Mouse (Mus musculus) G1E (cell line): Measurements from ENCODE around the gene Fas. TPM values are rescaled to one million over a fixed set of nuclear protein-coding genes. Genes with fewer than 3 reads are reported as not detected.

ENCODE experiments used
- ATAC-seq: 2 replicates; pipeline ENCODE4 v1.8.0; 2016; ENCODE audit warnings: mild to moderate bottlenecking; ENCODE audit not compliant: insufficient number of reproducible peaks, poor library complexity, low FRiP score, severe bottlenecking; ENCODE audit errors: extremely low read depth
- DNase-seq: peaks from one replicate; pipeline ENCODE4 v3.0.0; 2012; ENCODE audit warnings: low spot score
- H3K27me3 ChIP-seq: 2 replicates; pipeline ENCODE4 v1.6.1; 2012; ENCODE audit warnings: mild to moderate bottlenecking, low read length, inconsistent platforms; ENCODE audit not compliant: insufficient read depth
- H3K36me3 ChIP-seq: replicated peaks from 2 replicates; pipeline ENCODE3; 2012; ENCODE audit warnings: mild to moderate bottlenecking, inconsistent platforms
- H3K4me1 ChIP-seq: 2 replicates; pipeline ENCODE4 v1.6.1; 2012; ENCODE audit warnings: low read depth, low read length, inconsistent platforms, mixed read lengths; ENCODE audit not compliant: insufficient read depth
- H3K4me3 ChIP-seq: 2 replicates; pipeline ENCODE4 v1.5.1; 2012; ENCODE audit warnings: low read depth, mild to moderate bottlenecking, inconsistent platforms, low read length, moderate library complexity, mixed read lengths
- H3K9me3 ChIP-seq: replicated peaks from 2 replicates; pipeline ENCODE4 v1.6.1; 2012; ENCODE audit warnings: inconsistent platforms
- CTCF ChIP-seq: IDR thresholded peaks from 2 replicates; pipeline ENCODE4 v1.5.1; 2012; ENCODE audit warnings: low read depth, low read length, inconsistent platforms, mixed read lengths
- GATA1 ChIP-seq: IDR thresholded peaks from 2 replicates; pipeline ENCODE4 v1.6.1; 2012; ENCODE audit warnings: borderline replicate concordance, low read length, inconsistent platforms, mixed read lengths
- GATA2 ChIP-seq: IDR thresholded peaks from 2 replicates; pipeline ENCODE4 v1.6.1; 2012; ENCODE audit warnings: low read depth, low read length, inconsistent platforms, borderline replicate concordance
- POLR2AphosphoS5 ChIP-seq: IDR thresholded peaks from 2 replicates; pipeline ENCODE4 v1.6.1; 2012; ENCODE audit warnings: low read depth, low read length, inconsistent platforms; ENCODE audit not compliant: insufficient replicate concordance
- TAL1 ChIP-seq: conservative IDR thresholded peaks from 2 replicates; pipeline ENCODE4 v1.6.1; 2012; ENCODE audit warnings: low read depth, low read length, inconsistent platforms, mixed read lengths
- polyA plus RNA-seq: library from polyadenylated mRNA; stranded (reverse); fragments of >175 nt; gene quantifications from 2 replicates; pipeline ENCODE4 v1.2.3, GENCODE M21; 2012
- total RNA-seq, 2 experiments: library from RNA; stranded (forward) in 1 of 2; stranded (reverse) in 1 of 2; fragments of 200-1000 nt in 1 of 2; fragments of >200 nt in 1 of 2; fragmentation: Nextera tagmentation in 1 of 2; gene quantifications; 2 replicates each; pipeline ENCODE4 v1.2.3; 2014 to 2017

Fas gene
- total and polyA plus RNA-seq, 3 experiments = not detected

GRCm38 (mm10) chr19:34362639-34363038 is 72.2 kb downstream of the Fas start:
- H3K4me1 ChIP-seq = no peaks in the 10 kb centered on the region
- no peaks in the 10 kb centered on the region for H3K36me3 ChIP-seq
- DNase-seq (no peak), ATAC-seq (no peak)
- TF ChIP-seq TAL1 = no peak
- no peak for TF ChIP-seq GATA2
- no peak for TF ChIP-seq CTCF
- TF ChIP-seq GATA1 = no peak
- TF ChIP-seq POLR2AphosphoS5 = no peak
- H3K27me3 ChIP-seq = no peaks in the 10 kb centered on the region; the same call in 1 of the 2 replicates
- H3K4me3 ChIP-seq = no peak overlapping the region
- H3K9me3 ChIP-seq = no peaks in the 10 kb centered on the region

GRCm38 (mm10) chr19:34369551-34369950 is 79.1 kb downstream of the Fas start:
- Histone ChIP-seq H3K27me3 (peaks cover 2% of the 10 kb centered on the region; the same call in 1 of the 2 replicates), H3K9me3 (no peaks in the 10 kb centered on the region), H3K36me3 (no peaks in the 10 kb centered on the region), H3K4me1 (no peaks in the 10 kb centered on the region), H3K4me3 (no peak overlapping the region)
- TF ChIP-seq GATA1 (no peak), GATA2 (no peak), POLR2AphosphoS5 (no peak)
- DNase-seq (no peak), ATAC-seq (no peak)

DNA sequence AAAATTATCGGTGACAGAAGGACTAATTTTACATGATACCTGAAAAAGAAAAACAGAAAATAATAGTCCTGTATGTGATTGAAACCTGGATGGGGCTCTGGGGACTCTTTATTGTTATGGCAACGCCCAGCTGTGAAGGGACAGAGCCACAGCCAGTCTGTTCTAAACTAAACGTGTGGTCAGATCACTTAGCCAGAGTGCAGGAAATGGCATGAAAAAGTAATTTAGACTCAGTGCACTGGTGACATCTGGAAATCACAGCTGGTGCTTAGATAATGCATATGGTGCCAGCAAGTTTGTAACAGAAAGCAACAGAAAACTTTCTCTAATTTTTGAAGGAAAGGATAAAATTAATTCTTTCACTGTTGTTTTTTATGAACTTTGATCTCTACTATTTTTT is 79.9 kb downstream of the Fas start:
- H3K4me1 ChIP-seq = no peaks in the 10 kb centered on the region
- ATAC-seq (no peak), DNase-seq (no peak)
- no peak for TF ChIP-seq TAL1
- H3K27me3 ChIP-seq = peaks cover 2% of the 10 kb centered on the region; the same call in 1 of the 2 replicates
- no peak overlapping the region for H3K4me3 ChIP-seq
- no peaks in the 10 kb centered on the region for H3K9me3 ChIP-seq
- H3K36me3 ChIP-seq = no peaks in the 10 kb centered on the region

Other genes with a start within 250 kb of the Fas start
- not detected in 2 replicates for gene Lipn, start 223.3 kb upstream of the Fas start, total RNA-seq (2014; fragmentation: Nextera tagmentation)
- 0.12 TPM in 1 of 2 replicates, not detected in the other for gene Lipn, start 223.3 kb upstream of the Fas start, total RNA-seq (2017)
- not detected in 2 replicates for gene Lipn, start 223.3 kb upstream of the Fas start, polyA plus RNA-seq
- gene Lipm, start 189.7 kb upstream of the Fas start, total RNA-seq (2014; fragmentation: Nextera tagmentation) = not detected in 2 replicates
- not detected in 2 replicates for gene Lipm, start 189.7 kb upstream of the Fas start, total RNA-seq (2017)
- not detected in 2 replicates for gene Lipm, start 189.7 kb upstream of the Fas start, polyA plus RNA-seq
- not detected in 2 replicates for gene Ankrd22, start 124.6 kb upstream of the Fas start, total RNA-seq (2014; fragmentation: Nextera tagmentation)
- gene Ankrd22, start 124.6 kb upstream of the Fas start, total RNA-seq (2017) = 0.11 TPM in 1 of 2 replicates, not detected in the other
- not detected in 2 replicates for gene Ankrd22, start 124.6 kb upstream of the Fas start, polyA plus RNA-seq
- gene Stambpl1, start 98.4 kb upstream of the Fas start, total RNA-seq (2014; fragmentation: Nextera tagmentation) = not detected in 2 replicates
- gene Stambpl1, start 98.4 kb upstream of the Fas start, total RNA-seq (2017) = 0.06 and 0.44 TPM in 2 replicates
- gene Stambpl1, start 98.4 kb upstream of the Fas start, polyA plus RNA-seq = not detected in 2 replicates
- gene Acta2, start 35.1 kb upstream of the Fas start, total RNA-seq (2014; fragmentation: Nextera tagmentation) = not detected in 2 replicates
- gene Acta2, start 35.1 kb upstream of the Fas start, total RNA-seq (2017) = not detected in 2 replicates
- gene Acta2, start 35.1 kb upstream of the Fas start, polyA plus RNA-seq = not detected in 2 replicates
- not detected in 2 replicates for gene Ch25h, start 184.5 kb downstream of the Fas start, total RNA-seq (2014; fragmentation: Nextera tagmentation)
- 0.11 TPM in 1 of 2 replicates, not detected in the other for gene Ch25h, start 184.5 kb downstream of the Fas start, total RNA-seq (2017)
- gene Ch25h, start 184.5 kb downstream of the Fas start, polyA plus RNA-seq = not detected in 2 replicates
- not detected in 2 replicates for gene Lipa, start 236.8 kb downstream of the Fas start, total RNA-seq (2014; fragmentation: Nextera tagmentation)
- 0.12 and 0.22 TPM in 2 replicates for gene Lipa, start 236.8 kb downstream of the Fas start, total RNA-seq (2017)
- gene Lipa, start 236.8 kb downstream of the Fas start, polyA plus RNA-seq = not detected in 2 replicates